Mouse (Mus musculus): ENCODE data around the gene Vkorc1. TPM values are rescaled to one million over a fixed set of nuclear protein-coding genes. Genes with fewer than 3 reads are reported as not detected.

The Vkorc1 gene
- total and polyA plus RNA-seq, 3 experiments = 36.2 to 66.4 TPM; not detected in 1

GRCm38 (mm10) chr7:127922451-127923275, 27.2 kb upstream of the Vkorc1 start:
- H3K4me3 ChIP-seq (ENCODE audit: control insufficient read depth in 1 of 2, insufficient read depth in 1 of 2, low read depth in 2 of 2, low read length in 2 of 2) = no peak overlapping the region
- peak overlapping the region; percentile 52 for H3K27ac ChIP-seq (ENCODE audit: control insufficient read depth, low read depth, low read length)
- no peaks in the 10 kb centered on the region for H3K27me3 ChIP-seq (ENCODE audit: control insufficient read depth in 1 of 2, insufficient read depth in 2 of 2, low read length in 2 of 2)
- peaks cover 2 to 13% of the 10 kb centered on the region in 2 experiments for H3K36me3 ChIP-seq (ENCODE audit: control insufficient read depth in 1 of 2, insufficient read depth in 2 of 2, low read length in 2 of 2)
- peaks cover 0 to 11% of the 10 kb centered on the region in 2 experiments; a peak in 2 of 4 replicates for H3K4me1 ChIP-seq (ENCODE audit: control insufficient read depth in 1 of 2, insufficient read depth in 2 of 2, low read length in 2 of 2)
- no peak overlapping the region for H3K9ac ChIP-seq (ENCODE audit: control insufficient read depth, low read depth, low read length, poor library complexity, severe bottlenecking)
- TF ChIP-seq GABPA (IDR thresholded peaks at IDR 0.05; ENCODE audit: low read depth, low read length) = no peak
- no peak for TF ChIP-seq SIN3A (IDR thresholded peaks at IDR 0.05; ENCODE audit: low read length)
- TF ChIP-seq TAL1 (IDR thresholded peaks at IDR 0.05; ENCODE audit: low read length) = no peak
- TF ChIP-seq ZC3H11A (IDR thresholded peaks at IDR 0.05; ENCODE audit: low read depth, low read length) = no peak
- TF ChIP-seq JUND (IDR thresholded peaks at IDR 0.05; ENCODE audit: low read depth, low read length) = no peak
- no peaks in the 10 kb centered on the region for H3K79me2 ChIP-seq (ENCODE audit: control insufficient read depth, insufficient read depth, low read length, poor library complexity)
- peak; percentile 68 for DNase-seq (ENCODE audit: low read depth, low spot score)
- no peaks in the 10 kb centered on the region for H3K9me3 ChIP-seq (replicated peaks; ENCODE audit: insufficient read depth, low read length)

GRCm38 (mm10) chr7:127921516-127921915, 26.1 kb upstream of the Vkorc1 start:
- no peak overlapping the region for H3K4me3 ChIP-seq (ENCODE audit: control insufficient read depth in 1 of 2, insufficient read depth in 1 of 2, low read depth in 2 of 2, low read length in 2 of 2)
- peak; percentile 59 for DNase-seq (ENCODE audit: low read depth, low spot score)
- H3K9me3 ChIP-seq (replicated peaks; ENCODE audit: insufficient read depth, low read length) = no peaks in the 10 kb centered on the region
- no peak overlapping the region for H3K9ac ChIP-seq (ENCODE audit: control insufficient read depth, low read depth, low read length, poor library complexity, severe bottlenecking)
- no peak overlapping the region for H3K27ac ChIP-seq (ENCODE audit: control insufficient read depth, low read depth, low read length)
- H3K36me3 ChIP-seq (ENCODE audit: control insufficient read depth in 1 of 2, insufficient read depth in 2 of 2, low read length in 2 of 2) = peaks cover 2 to 13% of the 10 kb centered on the region in 2 experiments
- H3K27me3 ChIP-seq (ENCODE audit: control insufficient read depth in 1 of 2, insufficient read depth in 2 of 2, low read length in 2 of 2) = no peaks in the 10 kb centered on the region
- H3K79me2 ChIP-seq (ENCODE audit: control insufficient read depth, insufficient read depth, low read length, poor library complexity) = no peaks in the 10 kb centered on the region
- H3K4me1 ChIP-seq (ENCODE audit: control insufficient read depth in 1 of 2, insufficient read depth in 2 of 2, low read length in 2 of 2) = peaks cover 0 to 11% of the 10 kb centered on the region in 2 experiments; a peak in 2 of 4 replicates
- TF ChIP-seq RAD21 (IDR thresholded peaks at IDR 0.05; ENCODE audit: low read depth, low read length) (peak; percentile 12), NRF1 (IDR thresholded peaks at IDR 0.05; ENCODE audit: insufficient read depth, low read depth, low read length, poor library complexity, severe bottlenecking) (no peak), SMC3 (IDR thresholded peaks at IDR 0.05; ENCODE audit: low read depth, low read length) (peak; percentile 38), ZC3H11A (IDR thresholded peaks at IDR 0.05; ENCODE audit: low read depth, low read length) (no peak), MAFK (IDR thresholded peaks at IDR 0.05; ENCODE audit: borderline replicate concordance, low read depth, low read length) (no peak), ZKSCAN1 (IDR thresholded peaks at IDR 0.05; ENCODE audit: low read depth, low read length) (no peak), CTCF (IDR thresholded peaks at IDR 0.05 in 2 of 3, conservative IDR thresholded peaks at IDR 0.05 in 1 of 3; ENCODE audit: control insufficient read depth in 1 of 3, insufficient read depth in 1 of 3, low read depth in 2 of 3, low read length in 3 of 3, poor library complexity in 1 of 3, severe bottlenecking in 1 of 3) (peak; percentile 53 to 71 (median 62))

- no peak overlapping the region for H3K27ac ChIP-seq (ENCODE audit: control insufficient read depth, low read depth, low read length)
- peaks cover 2 to 13% of the 10 kb centered on the region in 2 experiments; a peak in 3 of 4 replicates for H3K36me3 ChIP-seq (ENCODE audit: control insufficient read depth in 1 of 2, insufficient read depth in 2 of 2, low read length in 2 of 2)
- peaks cover 0 to 11% of the 10 kb centered on the region in 2 experiments; a peak in 2 of 4 replicates for H3K4me1 ChIP-seq (ENCODE audit: control insufficient read depth in 1 of 2, insufficient read depth in 2 of 2, low read length in 2 of 2)
- H3K9me3 ChIP-seq (replicated peaks; ENCODE audit: insufficient read depth, low read length) = no peaks in the 10 kb centered on the region
- H3K4me3 ChIP-seq (ENCODE audit: control insufficient read depth in 1 of 2, insufficient read depth in 1 of 2, low read depth in 2 of 2, low read length in 2 of 2) = no peak overlapping the region
- no peaks in the 10 kb centered on the region for H3K79me2 ChIP-seq (ENCODE audit: control insufficient read depth, insufficient read depth, low read length, poor library complexity)
- no peaks in the 10 kb centered on the region for H3K27me3 ChIP-seq (ENCODE audit: control insufficient read depth in 1 of 2, insufficient read depth in 2 of 2, low read length in 2 of 2)
- H3K9ac ChIP-seq (ENCODE audit: control insufficient read depth, low read depth, low read length, poor library complexity, severe bottlenecking) = no peak overlapping the region
- DNase-seq (ENCODE audit: low read depth, low spot score) = peak; percentile 54
- TF ChIP-seq NRF1 (IDR thresholded peaks at IDR 0.05; ENCODE audit: insufficient read depth, low read depth, low read length, poor library complexity, severe bottlenecking) (no peak), RAD21 (IDR thresholded peaks at IDR 0.05; ENCODE audit: low read depth, low read length) (peak; percentile 15), GATA1 (IDR thresholded peaks at IDR 0.05; ENCODE audit: low read depth, low read length) (peak; percentile 58), CTCF (IDR thresholded peaks at IDR 0.05 in 2 of 3, conservative IDR thresholded peaks at IDR 0.05 in 1 of 3; ENCODE audit: control insufficient read depth in 1 of 3, insufficient read depth in 1 of 3, low read depth in 2 of 3, low read length in 3 of 3, poor library complexity in 1 of 3, severe bottlenecking in 1 of 3) (peak; percentile 50 to 69 (median 56); a peak in 5 of 6 replicates), ETS1 (IDR thresholded peaks at IDR 0.05; ENCODE audit: low read depth, low read length) (no peak)
Measured at GRCm38 (mm10) chr7:127919290-127919689, 23.9 kb upstream of the Vkorc1 start.
